Mouse (Mus musculus): ENCODE data around the gene Vil1.
A peak's percentile ranks its signal among the peaks of the same experiment; 100 is the strongest.

Vil1 gene

DNA sequence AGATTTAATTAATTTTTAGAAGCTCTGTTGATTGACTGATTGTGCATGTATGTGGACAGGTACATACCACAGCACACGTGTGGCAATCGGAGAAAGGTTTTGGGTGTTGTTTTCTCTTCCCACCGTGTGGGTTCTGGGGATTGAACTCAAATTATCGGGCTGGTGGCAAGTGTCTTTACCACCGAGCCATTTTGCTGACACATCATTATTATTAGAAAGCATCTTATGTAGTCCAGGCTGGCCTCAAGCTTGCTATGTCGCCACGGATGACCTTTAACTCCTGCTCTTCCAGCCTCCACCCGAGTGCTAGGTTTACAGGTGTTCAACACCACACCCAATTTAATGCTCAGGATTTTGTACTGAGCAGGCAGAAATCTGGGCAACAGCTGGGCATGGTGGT, 3.5 kb downstream of the Vil1 start:
- no peaks in the 10 kb centered on the region for H3K36me3 ChIP-seq (ENCODE audit: insufficient read depth, low read length)
- no peak overlapping the region for H3K4me3 ChIP-seq (replicated peaks; ENCODE audit: low read length)
- H3K9me3 ChIP-seq (ENCODE audit: low read length), result no peaks in the 10 kb centered on the region
- TF ChIP-seq NANOG (IDR thresholded peaks at IDR 0.05; ENCODE audit: borderline replicate concordance, low read length), result no peak
- peaks cover 29% of the 10 kb centered on the region for H3K4me1 ChIP-seq (replicated peaks; ENCODE audit: low read depth, low read length)
- peaks cover 6% of the 10 kb centered on the region; the same call in 1 of the 2 replicates for H3K27me3 ChIP-seq (ENCODE audit: insufficient read depth, low read length)

DNA sequence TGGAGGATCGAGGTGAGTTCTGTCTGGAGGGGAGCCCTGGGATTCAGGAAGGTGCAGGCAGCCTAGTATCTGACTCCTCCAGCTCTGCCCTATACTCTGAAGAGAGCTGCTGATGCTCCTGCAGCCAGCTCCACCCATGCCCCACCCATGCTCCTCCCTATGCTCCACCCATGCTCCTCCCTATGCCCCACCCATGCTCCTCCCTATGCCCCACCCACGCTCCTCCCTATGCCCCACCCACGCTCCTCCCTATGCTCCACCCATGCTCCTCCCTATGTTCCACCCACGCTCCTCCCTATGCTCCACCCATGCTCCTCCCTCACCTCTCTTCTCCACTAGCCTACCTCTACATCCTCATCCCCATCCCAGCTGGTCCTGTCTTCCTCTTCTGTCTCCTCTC, 6.0 kb downstream of the Vil1 start:
- Histone ChIP-seq H3K27me3 (ENCODE audit: insufficient read depth, low read length) (peaks cover 10% of the 10 kb centered on the region), H3K4me3 (replicated peaks; ENCODE audit: low read length) (no peak overlapping the region), H3K9me3 (ENCODE audit: low read length) (no peaks in the 10 kb centered on the region), H3K36me3 (ENCODE audit: insufficient read depth, low read length) (no peaks in the 10 kb centered on the region), H3K4me1 (replicated peaks; ENCODE audit: low read depth, low read length) (peaks cover 36% of the 10 kb centered on the region)
- TF ChIP-seq NANOG (IDR thresholded peaks at IDR 0.05; ENCODE audit: borderline replicate concordance, low read length) (no peak), POU5F1 (IDR thresholded peaks at IDR 0.05; ENCODE audit: borderline replicate concordance, low read length) (no peak), CTCF (conservative IDR thresholded peaks at IDR 0.05; ENCODE audit: low read length) (no peak)

DNA sequence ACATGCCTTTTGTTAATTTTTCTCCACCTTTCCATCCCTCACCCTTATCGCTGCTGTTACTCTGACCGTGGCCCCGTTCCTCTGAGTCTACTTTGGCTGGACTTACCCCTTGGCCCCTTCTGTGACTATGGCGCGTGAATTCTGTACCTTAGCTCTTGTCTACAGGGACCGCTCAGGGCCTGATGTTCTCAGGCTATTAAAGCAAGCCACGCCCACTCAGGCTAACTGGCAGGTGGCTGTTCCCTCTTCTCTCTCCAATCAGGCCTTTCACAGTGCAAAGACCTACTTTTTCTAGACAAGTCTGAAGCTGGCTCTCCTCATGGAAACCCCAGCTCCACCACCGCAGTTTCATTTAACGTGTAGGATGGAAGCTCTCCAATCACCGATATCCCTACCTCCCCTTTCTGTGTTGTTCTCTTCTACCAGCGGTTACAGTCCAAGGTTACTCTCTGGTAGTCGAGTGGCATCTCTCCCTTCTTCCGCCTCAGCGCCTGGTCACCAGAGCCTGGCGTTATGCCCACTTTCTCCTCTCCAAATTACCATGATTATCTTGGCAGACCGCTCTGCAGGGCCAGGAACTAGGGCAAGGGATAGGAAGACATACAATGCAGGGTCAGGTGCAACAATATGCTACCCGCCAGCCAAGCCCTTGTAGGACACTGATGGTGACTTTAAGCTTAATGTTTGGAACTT, 9.7 kb downstream of the Vil1 start:
- Histone ChIP-seq H3K4me1 (replicated peaks; ENCODE audit: low read depth, low read length) (peaks cover 47% of the 10 kb centered on the region), H3K27me3 (ENCODE audit: insufficient read depth, low read length) (peaks cover 17% of the 10 kb centered on the region), H3K4me3 (replicated peaks; ENCODE audit: low read length) (peak overlapping the region; percentile 54), H3K36me3 (ENCODE audit: insufficient read depth, low read length) (no peaks in the 10 kb centered on the region), H3K9me3 (ENCODE audit: low read length) (no peaks in the 10 kb centered on the region)
- TF ChIP-seq NANOG (IDR thresholded peaks at IDR 0.05; ENCODE audit: borderline replicate concordance, low read length), result no peak
- no peak for TF ChIP-seq CTCF (conservative IDR thresholded peaks at IDR 0.05; ENCODE audit: low read length)
- no peak for TF ChIP-seq POU5F1 (IDR thresholded peaks at IDR 0.05; ENCODE audit: borderline replicate concordance, low read length)

DNA sequence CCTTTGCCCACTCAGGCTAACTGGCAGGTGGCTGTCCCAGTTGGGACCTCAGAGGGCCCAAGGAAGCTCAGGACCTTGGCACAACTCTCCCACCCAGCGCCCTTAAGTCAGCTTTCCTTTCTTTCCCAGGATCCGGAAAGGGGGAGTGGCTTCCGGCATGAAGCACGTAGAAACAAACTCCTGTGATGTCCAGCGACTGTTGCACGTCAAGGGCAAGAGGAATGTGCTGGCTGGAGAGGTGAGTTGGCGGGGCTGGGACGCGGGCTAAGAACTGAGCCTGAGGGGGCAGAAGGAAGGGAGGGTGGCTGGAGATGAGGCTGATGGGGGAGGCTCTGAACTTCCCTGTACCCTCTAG, 10.2 kb downstream of the Vil1 start:
- TF ChIP-seq NANOG (IDR thresholded peaks at IDR 0.05; ENCODE audit: borderline replicate concordance, low read length) (no peak), POU5F1 (IDR thresholded peaks at IDR 0.05; ENCODE audit: borderline replicate concordance, low read length) (no peak), CTCF (conservative IDR thresholded peaks at IDR 0.05; ENCODE audit: low read length) (no peak)

DNA sequence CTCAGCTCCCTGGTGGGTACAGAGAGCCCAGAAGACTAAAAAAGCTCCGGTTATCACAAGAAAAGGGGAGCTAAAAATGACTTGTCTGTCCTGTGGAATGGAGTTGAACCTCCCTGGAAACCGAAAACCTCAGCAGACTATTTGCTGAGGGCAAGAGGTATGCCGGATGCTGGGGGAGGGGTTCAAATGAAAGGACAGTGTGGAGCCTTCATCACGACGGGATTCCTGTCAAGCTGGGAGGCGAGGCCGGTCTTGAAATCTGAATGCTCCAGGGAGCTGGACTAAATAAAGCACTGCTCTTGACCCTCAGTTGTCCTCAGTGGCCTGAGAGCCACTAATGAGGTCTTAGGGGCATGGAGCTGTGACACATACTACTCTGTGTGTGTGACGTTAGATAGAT, 14.0 kb downstream of the Vil1 start:
- Histone ChIP-seq H3K27me3 (ENCODE audit: insufficient read depth, low read length) (peaks cover 37% of the 10 kb centered on the region), H3K4me1 (replicated peaks; ENCODE audit: low read depth, low read length) (peaks cover 35% of the 10 kb centered on the region), H3K36me3 (ENCODE audit: insufficient read depth, low read length) (no peaks in the 10 kb centered on the region), H3K9me3 (ENCODE audit: low read length) (no peaks in the 10 kb centered on the region), H3K4me3 (replicated peaks; ENCODE audit: low read length) (no peak overlapping the region)
- TF ChIP-seq POU5F1 (IDR thresholded peaks at IDR 0.05; ENCODE audit: borderline replicate concordance, low read length), result no peak
- TF ChIP-seq CTCF (conservative IDR thresholded peaks at IDR 0.05; ENCODE audit: low read length), result no peak
- no peak for TF ChIP-seq NANOG (IDR thresholded peaks at IDR 0.05; ENCODE audit: borderline replicate concordance, low read length)

More for the DNA sequence above, 10.2 kb downstream of the Vil1 start:
- Histone ChIP-seq H3K27me3 (ENCODE audit: insufficient read depth, low read length) (peaks cover 22% of the 10 kb centered on the region), H3K4me1 (replicated peaks; ENCODE audit: low read depth, low read length) (peaks cover 47% of the 10 kb centered on the region), H3K4me3 (replicated peaks; ENCODE audit: low read length) (peak overlapping the region; percentile 54), H3K9me3 (ENCODE audit: low read length) (no peaks in the 10 kb centered on the region), H3K36me3 (ENCODE audit: insufficient read depth, low read length) (no peaks in the 10 kb centered on the region)

DNA sequence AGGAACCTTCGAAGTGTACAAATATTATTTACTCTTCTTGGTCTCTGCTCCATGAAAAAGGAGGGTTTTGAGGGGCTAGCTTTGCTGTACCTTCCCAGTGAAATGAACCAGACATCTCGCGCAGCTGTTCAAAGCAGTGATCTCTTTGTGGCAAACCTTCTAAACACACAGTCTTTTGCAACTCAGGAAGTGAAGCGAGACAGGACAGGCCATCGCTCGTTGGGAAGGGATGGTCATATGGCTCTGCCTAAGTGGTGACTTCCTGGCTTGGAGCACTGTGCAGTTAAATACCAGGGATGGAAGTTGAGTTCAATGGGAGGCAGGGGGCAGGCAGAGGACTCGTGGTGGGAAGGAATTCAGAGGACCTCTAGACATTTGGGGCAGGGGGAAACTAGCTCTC, 16.7 kb downstream of the Vil1 start:
- Histone ChIP-seq H3K4me3 (replicated peaks; ENCODE audit: low read length) (no peak overlapping the region), H3K27me3 (ENCODE audit: insufficient read depth, low read length) (peaks cover 28% of the 10 kb centered on the region), H3K9me3 (ENCODE audit: low read length) (no peaks in the 10 kb centered on the region), H3K36me3 (ENCODE audit: insufficient read depth, low read length) (no peaks in the 10 kb centered on the region), H3K4me1 (replicated peaks; ENCODE audit: low read depth, low read length) (peaks cover 28% of the 10 kb centered on the region)
- TF ChIP-seq NANOG (IDR thresholded peaks at IDR 0.05; ENCODE audit: borderline replicate concordance, low read length) (no peak), CTCF (conservative IDR thresholded peaks at IDR 0.05; ENCODE audit: low read length) (no peak), POU5F1 (IDR thresholded peaks at IDR 0.05; ENCODE audit: borderline replicate concordance, low read length) (no peak)

DNA sequence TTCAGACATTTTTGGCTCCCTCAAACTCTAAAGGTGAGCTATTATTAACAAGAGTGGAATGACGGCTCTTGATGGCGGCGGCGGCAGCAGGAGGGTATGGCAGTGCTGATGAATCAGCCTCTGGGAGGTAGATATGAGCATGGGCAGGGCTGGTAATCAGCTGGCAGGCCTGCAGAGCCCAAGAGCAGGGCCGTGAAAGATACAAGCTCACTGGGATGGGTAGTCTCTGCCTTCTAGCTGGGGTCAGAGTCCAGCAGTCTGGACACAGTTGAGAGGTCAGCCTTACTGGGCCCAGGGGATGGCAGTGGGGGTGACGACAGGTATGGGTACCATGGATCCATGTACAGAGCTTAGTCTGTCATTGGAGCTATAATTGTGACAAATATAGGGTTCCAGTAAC, 24.0 kb downstream of the Vil1 start:
- TF ChIP-seq CTCF (conservative IDR thresholded peaks at IDR 0.05; ENCODE audit: low read length), result no peak
- no peak for TF ChIP-seq NANOG (IDR thresholded peaks at IDR 0.05; ENCODE audit: borderline replicate concordance, low read length)
- TF ChIP-seq POU5F1 (IDR thresholded peaks at IDR 0.05; ENCODE audit: borderline replicate concordance, low read length), result no peak
- Histone ChIP-seq H3K4me3 (replicated peaks; ENCODE audit: low read length) (no peak overlapping the region), H3K4me1 (replicated peaks; ENCODE audit: low read depth, low read length) (peaks cover 15% of the 10 kb centered on the region), H3K9me3 (ENCODE audit: low read length) (no peaks in the 10 kb centered on the region), H3K36me3 (ENCODE audit: insufficient read depth, low read length) (peaks cover 48% of the 10 kb centered on the region), H3K27me3 (ENCODE audit: insufficient read depth, low read length) (no peaks in the 10 kb centered on the region)

DNA sequence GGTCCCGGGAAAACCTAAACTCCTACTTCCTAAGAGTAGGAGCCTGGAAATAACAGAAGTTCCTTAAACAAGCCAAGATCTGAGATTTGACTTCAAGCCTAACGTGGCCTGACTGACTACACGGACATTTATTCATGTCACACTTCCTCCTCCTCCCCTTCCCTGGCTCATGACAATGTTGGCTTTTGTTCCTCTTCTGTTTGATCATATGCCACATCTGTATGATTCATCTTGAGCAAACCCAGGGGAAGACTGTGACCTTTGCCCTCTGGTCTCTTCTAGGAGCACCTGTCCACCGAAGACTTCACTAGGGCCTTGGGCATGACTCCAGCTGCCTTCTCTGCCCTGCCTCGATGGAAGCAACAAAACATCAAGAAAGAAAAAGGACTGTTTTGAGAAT, 25.4 kb downstream of the Vil1 start:
- Histone ChIP-seq H3K4me3 (replicated peaks; ENCODE audit: low read length) (no peak overlapping the region), H3K9me3 (ENCODE audit: low read length) (no peaks in the 10 kb centered on the region), H3K4me1 (replicated peaks; ENCODE audit: low read depth, low read length) (peaks cover 8% of the 10 kb centered on the region; the same call in 1 of the 2 replicates), H3K36me3 (ENCODE audit: insufficient read depth, low read length) (peaks cover 62% of the 10 kb centered on the region), H3K27me3 (ENCODE audit: insufficient read depth, low read length) (no peaks in the 10 kb centered on the region)
- TF ChIP-seq CTCF (conservative IDR thresholded peaks at IDR 0.05; ENCODE audit: low read length) (no peak), POU5F1 (IDR thresholded peaks at IDR 0.05; ENCODE audit: borderline replicate concordance, low read length) (no peak), NANOG (IDR thresholded peaks at IDR 0.05; ENCODE audit: borderline replicate concordance, low read length) (no peak)

DNA sequence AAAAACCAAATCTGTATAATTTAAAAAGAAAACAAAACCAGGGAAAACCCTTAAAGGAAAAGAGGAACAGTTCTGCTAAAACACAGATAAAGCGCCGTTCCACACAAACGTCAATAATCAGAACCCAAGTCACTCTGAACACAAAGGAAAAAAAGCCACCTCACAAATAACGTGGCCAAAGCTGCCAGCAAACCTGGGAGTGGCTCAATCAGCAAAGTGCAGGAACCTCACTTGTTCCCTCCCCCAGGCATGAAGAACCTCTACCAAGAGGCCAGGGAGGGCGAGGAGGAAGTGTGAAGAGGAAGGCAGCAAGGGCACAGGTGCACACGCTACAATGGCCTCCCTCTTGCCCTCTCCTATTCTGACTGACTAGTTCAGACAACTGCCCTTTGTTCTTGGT, 26.4 kb downstream of the Vil1 start:
- Histone ChIP-seq H3K27me3 (ENCODE audit: insufficient read depth, low read length) (no peaks in the 10 kb centered on the region), H3K4me1 (replicated peaks; ENCODE audit: low read depth, low read length) (peaks cover 3% of the 10 kb centered on the region; the same call in 1 of the 2 replicates), H3K36me3 (ENCODE audit: insufficient read depth, low read length) (peaks cover 72% of the 10 kb centered on the region), H3K4me3 (replicated peaks; ENCODE audit: low read length) (no peak overlapping the region), H3K9me3 (ENCODE audit: low read length) (no peaks in the 10 kb centered on the region)
- TF ChIP-seq NANOG (IDR thresholded peaks at IDR 0.05; ENCODE audit: borderline replicate concordance, low read length) (no peak), POU5F1 (IDR thresholded peaks at IDR 0.05; ENCODE audit: borderline replicate concordance, low read length) (no peak), CTCF (conservative IDR thresholded peaks at IDR 0.05; ENCODE audit: low read length) (no peak)
